Mouse (Mus musculus) inflammation-experienced regulatory T-cells, adult 6 months (primary cell): ENCODE measurements around the gene Efcab14. TPM values are rescaled to one million over a fixed set of nuclear protein-coding genes. Genes with fewer than 3 reads are reported as not detected.

ENCODE experiments used
- ATAC-seq: one replicate; pipeline ENCODE4 v1.8.0; 2017
- polyA plus RNA-seq, 3 experiments: library from polyadenylated mRNA; unstranded; fragments of 100-300 nt; shearing (Covaris generic); gene quantifications; one replicate each; pipeline ENCODE4 v1.2.1; 2017

The Efcab14 gene
- polyA plus RNA-seq, 3 experiments from 2014 or later: 41.0 to 50.5 (median 41.1) TPM

- ATAC-seq: no peak
Measured at GRCm38 (mm10) chr4:115780269-115780668, 42.7 kb downstream of the Efcab14 start.

- ATAC-seq: no peak
Measured at GRCm38 (mm10) chr4:115780918-115781317, 43.4 kb downstream of the Efcab14 start, which contains the start of gene Tex38. TSS of gene Tex38 (minus strand) at chr4:115781018.

GRCm38 (mm10) chr4:115782026-115782805 lies 44.7 kb downstream of the Efcab14 start:
- ATAC-seq: no peak

GRCm38 (mm10) chr4:115784769-115785510 lies 47.4 kb downstream of the Efcab14 start, which contains the start of gene Atpaf1:
TSS of gene Atpaf1 (plus strand) at chr4:115784812.
- peak; percentile 82 for ATAC-seq

- peak; percentile 19 for ATAC-seq
Measured at GRCm38 (mm10) chr4:115785511-115786034, 48.0 kb downstream of the Efcab14 start.

- ATAC-seq: no peak
Measured at GRCm38 (mm10) chr4:115790864-115791263, 53.3 kb downstream of the Efcab14 start.

GRCm38 (mm10) chr4:115795360-115795759 lies 57.8 kb downstream of the Efcab14 start:
- ATAC-seq: no peak

GRCm38 (mm10) chr4:115799981-115800380 lies 62.4 kb downstream of the Efcab14 start:
- ATAC-seq: no peak

- ATAC-seq: no peak
Measured at GRCm38 (mm10) chr4:115812326-115812725, 74.8 kb downstream of the Efcab14 start.

GRCm38 (mm10) chr4:115815606-115816005 lies 78.1 kb downstream of the Efcab14 start:
- no peak for ATAC-seq

- no peak for ATAC-seq
Measured at GRCm38 (mm10) chr4:115820199-115820598, 82.7 kb downstream of the Efcab14 start.

GRCm38 (mm10) chr4:115820944-115821343 lies 83.4 kb downstream of the Efcab14 start:
- ATAC-seq: no peak

- ATAC-seq: no peak
Measured at GRCm38 (mm10) chr4:115821431-115821830, 83.9 kb downstream of the Efcab14 start.

GRCm38 (mm10) chr4:115821928-115822327 lies 84.4 kb downstream of the Efcab14 start:
- no peak for ATAC-seq

- no peak for ATAC-seq
Measured at GRCm38 (mm10) chr4:115824178-115824577, 86.6 kb downstream of the Efcab14 start.

- ATAC-seq: no peak
Measured at GRCm38 (mm10) chr4:115825271-115825670, 87.7 kb downstream of the Efcab14 start.

Other genes with a start within 250 kb of the Efcab14 start
- not detected for gene Cyp4a14, start 241.6 kb upstream of the Efcab14 start, polyA plus RNA-seq
- not detected for gene Cyp4a10, start 219.5 kb upstream of the Efcab14 start, polyA plus RNA-seq
- gene Cyp4a31, start 174.1 kb upstream of the Efcab14 start, polyA plus RNA-seq: not detected
- not detected for gene Cyp4a32, start 136.8 kb upstream of the Efcab14 start, polyA plus RNA-seq
- gene Cyp4b1, start 90.0 kb upstream of the Efcab14 start, polyA plus RNA-seq: not detected
- 1 to 10 TPM in 1 of 3 experiments, not detected in 2; 1.0 TPM for gene Tex38, start 43.3 kb downstream of the Efcab14 start, polyA plus RNA-seq
- gene Atpaf1, start 47.1 kb downstream of the Efcab14 start, polyA plus RNA-seq: 10 to 100 TPM; 17.7 to 20.9 (median 19.0) TPM
- gene Mob3c, start 90.3 kb downstream of the Efcab14 start, polyA plus RNA-seq: 10 to 100 TPM in 2 of 3 experiments, 1 to 10 TPM in 1; 8.4 to 12.4 (median 10.2) TPM
- gene Mknk1, start 101.5 kb downstream of the Efcab14 start, polyA plus RNA-seq: 10 to 100 TPM; 34.8 to 45.1 (median 41.8) TPM
- gene Kncn, start 146.7 kb downstream of the Efcab14 start, polyA plus RNA-seq: not detected
- not detected for gene 6430628N08Rik, start 152.9 kb downstream of the Efcab14 start, polyA plus RNA-seq
- not detected for gene Dmbx1, start 202.2 kb downstream of the Efcab14 start, polyA plus RNA-seq